8 mouse cellular contexts compared by ENCODE assay signal in genomic region chr3:89243609-89244008, GRCm38 (mm10). TPM values are rescaled to one million over a fixed set of nuclear protein-coding genes. Genes with fewer than 3 reads are reported as not detected.
DNase-seq lines count a peak whose midpoint lies in the region; ATAC-seq and TF ChIP-seq lines count a peak whose summit lies in the region.

No protein-coding gene starts in this region.

- H3K27me3 ChIP-seq in heart, embryonic 10.5 days (ENCODE audit: insufficient read depth, poor library complexity, severe bottlenecking), result peaks cover 28% of the 10 kb centered on the region
- H3K27me3 ChIP-seq in hindbrain, embryonic 10.5 days (ENCODE audit: insufficient read depth, poor library complexity, severe bottlenecking), result peaks cover 29% of the 10 kb centered on the region
- H3K27me3 ChIP-seq in limb, embryonic 13.5 days, result no peaks in the 10 kb centered on the region
- H3K27me3 ChIP-seq in midbrain, embryonic 12.5 days, result peaks cover 8% of the 10 kb centered on the region; the same call in 1 of the 2 replicates
- H3K27me3 ChIP-seq in stomach, embryonic 16.5 days (ENCODE audit: control insufficient read depth, insufficient read depth, low read length), result no peaks in the 10 kb centered on the region

- WGBS in heart, embryonic 10.5 days, result 13% methylated on average over 14 of the region's 14 CpGs
- WGBS in hindbrain, embryonic 10.5 days, result 11% methylated on average over 14 of the region's 14 CpGs
- 10% methylated on average over 14 of the region's 14 CpGs for whole genome bisulfite sequencing in limb, embryonic 13.5 days
- WGBS in midbrain, embryonic 12.5 days, result 13% methylated on average over 14 of the region's 14 CpGs
- WGBS in stomach, embryonic 16.5 days, result 20% methylated on average over 14 of the region's 14 CpGs

- intact Hi-C loops in heart, postnatal 25 days (cut with DNase I), result no loop called here

- peak; percentile 32; the same call in 1 of the 2 replicates for TF ChIP-seq CTCF in cortical plate, adult 2 months (IDR thresholded peaks at IDR 0.05; ENCODE audit: extremely low read depth, insufficient read depth, low read length)

- peak overlapping the region; percentile 38 for H3K4me3 ChIP-seq in heart, embryonic 10.5 days
- peak overlapping the region; percentile 70 for H3K4me3 ChIP-seq in cortical plate, adult 2 months (ENCODE audit: insufficient read depth, low read length)
- peak overlapping the region; percentile 82 for H3K4me3 ChIP-seq in hindbrain, embryonic 10.5 days
- H3K4me3 ChIP-seq in limb, embryonic 13.5 days, result peak overlapping the region; percentile 77
- H3K4me3 ChIP-seq in midbrain, embryonic 12.5 days, result peak overlapping the region; percentile 78
- no peak overlapping the region for H3K4me3 ChIP-seq in stomach, embryonic 16.5 days (replicated peaks; ENCODE audit: low read length)

- peak overlapping the region; percentile 91 for H3K4me2 ChIP-seq in limb, embryonic 13.5 days (replicated peaks)
- peak overlapping the region; percentile 91 for H3K4me2 ChIP-seq in midbrain, embryonic 12.5 days (replicated peaks)
- H3K4me2 ChIP-seq in stomach, embryonic 16.5 days (ENCODE audit: low read depth, low read length), result peak overlapping the region; percentile 75; the same call in 1 of the 2 replicates

- H3K4me1 ChIP-seq in heart, embryonic 10.5 days, result peaks cover 48% of the 10 kb centered on the region
- H3K4me1 ChIP-seq in cortical plate, adult 2 months (ENCODE audit: control insufficient read depth, insufficient read depth, low read length), result peaks cover 4% of the 10 kb centered on the region; the same call in 1 of the 2 replicates
- H3K4me1 ChIP-seq in hindbrain, embryonic 10.5 days (replicated peaks), result peaks cover 61% of the 10 kb centered on the region
- peaks cover 39% of the 10 kb centered on the region for H3K4me1 ChIP-seq in limb, embryonic 13.5 days
- peaks cover 47% of the 10 kb centered on the region for H3K4me1 ChIP-seq in midbrain, embryonic 12.5 days
- H3K4me1 ChIP-seq in stomach, embryonic 16.5 days (ENCODE audit: control insufficient read depth, insufficient read depth, low read length), result peaks cover 12% of the 10 kb centered on the region

- peak; percentile 32; the same call in 1 of the 2 replicates for ATAC-seq in limb, embryonic 13.5 days (ENCODE audit: low FRiP score, low read depth)
- ATAC-seq in midbrain, embryonic 12.5 days (ENCODE audit: low FRiP score, low read depth), result peak; percentile 23; the same call in 1 of the 2 replicates
- ATAC-seq in stomach, embryonic 16.5 days (ENCODE audit: insufficient read depth, low FRiP score), result peak; percentile 51; the same call in 1 of the 2 replicates
- ATAC-seq in inflammation-experienced regulatory T-cells, adult 6 months, result no peak

- DNase-seq in heart, embryonic 10.5 days (ENCODE audit: low spot score), result no peak
- no peak for DNase-seq in heart, postnatal 25 days (ENCODE audit: low spot score)
- peak; percentile 65 for DNase-seq in hindbrain, embryonic 10.5 days (ENCODE audit: low spot score)

- H3K27ac ChIP-seq in heart, embryonic 10.5 days, result peak overlapping the region; percentile 48
- H3K27ac ChIP-seq in cortical plate, adult 2 months (ENCODE audit: insufficient read depth, low read length), result no peak overlapping the region
- 0 out of 2 replicates have a peak overlapping the region, but pooled peaks have one; percentile 94 for H3K27ac ChIP-seq in hindbrain, embryonic 10.5 days
- peak overlapping the region; percentile 10; the same call in 1 of the 2 replicates for H3K27ac ChIP-seq in limb, embryonic 13.5 days
- H3K27ac ChIP-seq in midbrain, embryonic 12.5 days (replicated peaks), result peak overlapping the region; percentile 90
- no peak overlapping the region for H3K27ac ChIP-seq in stomach, embryonic 16.5 days (ENCODE audit: low read length)

- peaks cover 13% of the 10 kb centered on the region for H3K36me3 ChIP-seq in heart, embryonic 10.5 days
- H3K36me3 ChIP-seq in hindbrain, embryonic 10.5 days, result peaks cover 34% of the 10 kb centered on the region
- H3K36me3 ChIP-seq in limb, embryonic 13.5 days, result peaks cover 41% of the 10 kb centered on the region
- H3K36me3 ChIP-seq in midbrain, embryonic 12.5 days, result peaks cover 26% of the 10 kb centered on the region
- H3K36me3 ChIP-seq in stomach, embryonic 16.5 days (ENCODE audit: control insufficient read depth, insufficient read depth, low read length), result no peaks in the 10 kb centered on the region

- no peak for TF ChIP-seq POLR2A in cortical plate, adult 2 months (IDR thresholded peaks at IDR 0.05; ENCODE audit: extremely low read depth, insufficient read depth, low read length)

- peak overlapping the region; percentile 58 for H3K9ac ChIP-seq in limb, embryonic 13.5 days
- H3K9ac ChIP-seq in midbrain, embryonic 12.5 days (replicated peaks), result peak overlapping the region; percentile 71
- H3K9ac ChIP-seq in stomach, embryonic 16.5 days (ENCODE audit: low read length), result no peak overlapping the region

- H3K9me3 ChIP-seq in heart, embryonic 10.5 days, result no peaks in the 10 kb centered on the region
- H3K9me3 ChIP-seq in hindbrain, embryonic 10.5 days, result no peaks in the 10 kb centered on the region
- H3K9me3 ChIP-seq in limb, embryonic 13.5 days, result no peaks in the 10 kb centered on the region
- no peaks in the 10 kb centered on the region for H3K9me3 ChIP-seq in midbrain, embryonic 12.5 days
- H3K9me3 ChIP-seq in stomach, embryonic 16.5 days (replicated peaks; ENCODE audit: control insufficient read depth, low read length), result no peaks in the 10 kb centered on the region

RNA-seq across cellular contexts. Expression of gene Krtcap2, which starts 2.2 kb away (rescaled TPM):
- polyA plus RNA-seq in heart, embryonic 10.5 days (2016; fragmentation: Nextera tagmentation; extraction: Ambion mirVana), result 244 and 260 TPM in 2 replicates
- 10 to 100 TPM; 73.5 to 87.6 TPM for total RNA-seq in heart, postnatal 25 days (2021)
- polyA plus RNA-seq in cortical plate, adult 2 months (2012; rRNA removed), result 58.2 and 61.9 TPM in 2 replicates
- polyA plus RNA-seq in hindbrain, embryonic 10.5 days (2016; fragmentation: Nextera tagmentation; extraction: Ambion mirVana), result 276 and 282 TPM in 2 replicates
- 332 and 333 TPM in 2 replicates for polyA plus RNA-seq in limb, embryonic 13.5 days (2015; fragmentation: Nextera tagmentation; extraction: Ambion mirVana)
- polyA plus RNA-seq in midbrain, embryonic 12.5 days (2016; fragmentation: Nextera tagmentation; extraction: Ambion mirVana), result 253 and 255 TPM in 2 replicates
- 318 and 325 TPM in 2 replicates for polyA plus RNA-seq in stomach, embryonic 16.5 days (2015; fragmentation: Nextera tagmentation; extraction: Ambion mirVana)
- polyA plus RNA-seq in inflammation-experienced regulatory T-cells, adult 6 months (2017; shearing (Covaris generic)), result 100 to 1,000 TPM; 271 to 458 (median 303) TPM

RNA-seq across cellular contexts. Expression of gene Trim46, which starts 2.5 kb away (rescaled TPM):
- polyA plus RNA-seq in heart, embryonic 10.5 days (2016; fragmentation: Nextera tagmentation; extraction: Ambion mirVana), result 0.79 and 1.9 TPM in 2 replicates
- under 1 TPM; 0.47 to 0.59 TPM for total RNA-seq in heart, postnatal 25 days (2021)
- 87.2 and 91.0 TPM in 2 replicates for polyA plus RNA-seq in cortical plate, adult 2 months (2012; rRNA removed)
- 5.2 and 11.6 TPM in 2 replicates for polyA plus RNA-seq in hindbrain, embryonic 10.5 days (2016; fragmentation: Nextera tagmentation; extraction: Ambion mirVana)
- 6.1 and 6.8 TPM in 2 replicates for polyA plus RNA-seq in limb, embryonic 13.5 days (2015; fragmentation: Nextera tagmentation; extraction: Ambion mirVana)
- 25.1 and 25.5 TPM in 2 replicates for polyA plus RNA-seq in midbrain, embryonic 12.5 days (2016; fragmentation: Nextera tagmentation; extraction: Ambion mirVana)
- 4.4 and 4.8 TPM in 2 replicates for polyA plus RNA-seq in stomach, embryonic 16.5 days (2015; fragmentation: Nextera tagmentation; extraction: Ambion mirVana)
- polyA plus RNA-seq in inflammation-experienced regulatory T-cells, adult 6 months (2017; shearing (Covaris generic)), result 1 to 10 TPM; 2.6 to 5.5 (median 3.4) TPM

RNA-seq across cellular contexts. Expression of gene Muc1, which starts 14.8 kb away (rescaled TPM):
- 0.11 and 0.16 TPM in 2 replicates for polyA plus RNA-seq in heart, embryonic 10.5 days (2016; fragmentation: Nextera tagmentation; extraction: Ambion mirVana)
- under 1 TPM; 0.22 to 0.39 TPM for total RNA-seq in heart, postnatal 25 days (2021)
- polyA plus RNA-seq in cortical plate, adult 2 months (2012; rRNA removed), result 0.88 and 0.95 TPM in 2 replicates
- 1.1 and 1.8 TPM in 2 replicates for polyA plus RNA-seq in hindbrain, embryonic 10.5 days (2016; fragmentation: Nextera tagmentation; extraction: Ambion mirVana)
- 0.64 and 1.1 TPM in 2 replicates for polyA plus RNA-seq in limb, embryonic 13.5 days (2015; fragmentation: Nextera tagmentation; extraction: Ambion mirVana)
- 3.8 and 5.2 TPM in 2 replicates for polyA plus RNA-seq in midbrain, embryonic 12.5 days (2016; fragmentation: Nextera tagmentation; extraction: Ambion mirVana)
- polyA plus RNA-seq in stomach, embryonic 16.5 days (2015; fragmentation: Nextera tagmentation; extraction: Ambion mirVana), result 112 and 164 TPM in 2 replicates
- 1 to 10 TPM; 1.6 to 2.5 (median 1.8) TPM for polyA plus RNA-seq in inflammation-experienced regulatory T-cells, adult 6 months (2017; shearing (Covaris generic))

RNA-seq across cellular contexts. Expression of gene Dpm3, which starts 15.5 kb away (rescaled TPM):
- polyA plus RNA-seq in heart, embryonic 10.5 days (2016; fragmentation: Nextera tagmentation; extraction: Ambion mirVana), result 76.7 and 86.0 TPM in 2 replicates
- 10 to 100 TPM; 51.7 to 53.9 TPM for total RNA-seq in heart, postnatal 25 days (2021)
- 150 and 156 TPM in 2 replicates for polyA plus RNA-seq in cortical plate, adult 2 months (2012; rRNA removed)
- polyA plus RNA-seq in hindbrain, embryonic 10.5 days (2016; fragmentation: Nextera tagmentation; extraction: Ambion mirVana), result 97.0 and 99.4 TPM in 2 replicates
- 120 and 126 TPM in 2 replicates for polyA plus RNA-seq in limb, embryonic 13.5 days (2015; fragmentation: Nextera tagmentation; extraction: Ambion mirVana)
- 72.2 and 76.1 TPM in 2 replicates for polyA plus RNA-seq in midbrain, embryonic 12.5 days (2016; fragmentation: Nextera tagmentation; extraction: Ambion mirVana)
- 119 and 131 TPM in 2 replicates for polyA plus RNA-seq in stomach, embryonic 16.5 days (2015; fragmentation: Nextera tagmentation; extraction: Ambion mirVana)
- 100 to 1,000 TPM; 115 to 155 (median 137) TPM for polyA plus RNA-seq in inflammation-experienced regulatory T-cells, adult 6 months (2017; shearing (Covaris generic))

RNA-seq across cellular contexts. Expression of gene Mtx1, which starts 16.7 kb away (rescaled TPM):
- 179 and 204 TPM in 2 replicates for polyA plus RNA-seq in heart, embryonic 10.5 days (2016; fragmentation: Nextera tagmentation; extraction: Ambion mirVana)
- 10 to 100 TPM; 62.3 to 62.6 TPM for total RNA-seq in heart, postnatal 25 days (2021)
- polyA plus RNA-seq in cortical plate, adult 2 months (2012; rRNA removed), result 132 and 155 TPM in 2 replicates
- polyA plus RNA-seq in hindbrain, embryonic 10.5 days (2016; fragmentation: Nextera tagmentation; extraction: Ambion mirVana), result 228 and 232 TPM in 2 replicates
- polyA plus RNA-seq in limb, embryonic 13.5 days (2015; fragmentation: Nextera tagmentation; extraction: Ambion mirVana), result 202 and 205 TPM in 2 replicates
- 183 and 185 TPM in 2 replicates for polyA plus RNA-seq in midbrain, embryonic 12.5 days (2016; fragmentation: Nextera tagmentation; extraction: Ambion mirVana)
- 172 and 177 TPM in 2 replicates for polyA plus RNA-seq in stomach, embryonic 16.5 days (2015; fragmentation: Nextera tagmentation; extraction: Ambion mirVana)
- polyA plus RNA-seq in inflammation-experienced regulatory T-cells, adult 6 months (2017; shearing (Covaris generic)), result 100 to 1,000 TPM in 1 of 3 experiments, 10 to 100 TPM in 2; 77.7 to 112 (median 94.3) TPM

Comparison
In these comparisons a context has a peak if more than half of its experiments do, and no peak if none do; other contexts are left out.
1. H3K27ac ChIP-seq: peak in heart, embryonic 10.5 days (single experiment), hindbrain, embryonic 10.5 days (single experiment), limb, embryonic 13.5 days (single experiment) and midbrain, embryonic 12.5 days (single experiment); none in cortical plate, adult 2 months (single experiment) and stomach, embryonic 16.5 days (single experiment).
2. RNA of gene Muc1, which starts 14.8 kb away (polyA plus RNA-seq): 112 to 164 TPM in stomach, embryonic 16.5 days; 3.8 to 5.2 TPM in midbrain, embryonic 12.5 days, 1.1 to 1.8 TPM in hindbrain, embryonic 10.5 days, 1.6 to 2.5 TPM in inflammation-experienced regulatory T-cells, adult 6 months, 0.88 to 0.95 TPM in cortical plate, adult 2 months, 0.64 to 1.1 TPM in limb, embryonic 13.5 days and 0.11 to 0.16 TPM in heart, embryonic 10.5 days; every median in the first group is over 10 times any median in the second.
3. Peak in every context shown above with its lines, with median percentiles within 50 percentile points of each other: H3K4me2 ChIP-seq.